Mouse (Mus musculus): Measurements from ENCODE around the gene Sardh. TPM values are rescaled to one million over a fixed set of nuclear protein-coding genes. Genes with fewer than 3 reads are reported as not detected.

The Sardh gene
- total and polyA plus RNA-seq, 3 experiments = 4.7 to 19.1 (median 6.5) TPM

GRCm38 (mm10) chr2:27262984-27263383 lies 14.8 kb upstream of the Sardh start:
- H3K79me2 ChIP-seq (replicated peaks; ENCODE audit: control insufficient read depth, insufficient read depth, low read length) = no peaks in the 10 kb centered on the region
- peaks cover 2% of the 10 kb centered on the region; the same call in 1 of the 2 replicates for H3K4me1 ChIP-seq (ENCODE audit: control insufficient read depth, insufficient read depth, low read length)
- no peak for TF ChIP-seq POLR2A (IDR thresholded peaks at IDR 0.05; ENCODE audit: insufficient read depth, low read depth, low read length)
- TF ChIP-seq EP300 (IDR thresholded peaks at IDR 0.05; ENCODE audit: insufficient read depth, low read depth, low read length) = no peak
- no peak for TF ChIP-seq CTCF (IDR thresholded peaks at IDR 0.05)
- H3K27me3 ChIP-seq (ENCODE audit: control insufficient read depth, insufficient read depth, low read length) = no peaks in the 10 kb centered on the region
- H3K9ac ChIP-seq (ENCODE audit: low read depth, low read length) = no peak overlapping the region
- intact Hi-C loops (cut with DNase I) = no loop called here
- 58% methylated on average over 4 of the region's 4 CpGs for WGBS
- no peaks in the 10 kb centered on the region for H3K36me3 ChIP-seq (ENCODE audit: control insufficient read depth, insufficient read depth, low read length)
- no peak for DNase-seq
- H3K4me3 ChIP-seq = no peak overlapping the region
- no peak overlapping the region for H3K27ac ChIP-seq

GRCm38 (mm10) chr2:27251434-27251833 lies 3.3 kb upstream of the Sardh start:
- no peaks in the 10 kb centered on the region for H3K27me3 ChIP-seq (ENCODE audit: control insufficient read depth, insufficient read depth, low read length)
- no peak overlapping the region for H3K9ac ChIP-seq (ENCODE audit: low read depth, low read length)
- TF ChIP-seq POLR2A (IDR thresholded peaks at IDR 0.05; ENCODE audit: insufficient read depth, low read depth, low read length) = no peak
- TF ChIP-seq CTCF (IDR thresholded peaks at IDR 0.05) = peak; percentile 9; the same call in 1 of the 2 replicates
- no peak for DNase-seq
- no peaks in the 10 kb centered on the region for H3K36me3 ChIP-seq (ENCODE audit: control insufficient read depth, insufficient read depth, low read length)
- H3K79me2 ChIP-seq (replicated peaks; ENCODE audit: control insufficient read depth, insufficient read depth, low read length) = no peaks in the 10 kb centered on the region
- intact Hi-C loops (cut with DNase I) = no loop called here
- H3K27ac ChIP-seq = no peak overlapping the region
- H3K4me1 ChIP-seq (ENCODE audit: control insufficient read depth, insufficient read depth, low read length) = peaks cover 2% of the 10 kb centered on the region; the same call in 1 of the 2 replicates
- no peak overlapping the region for H3K4me3 ChIP-seq

- H3K79me2 ChIP-seq (replicated peaks; ENCODE audit: control insufficient read depth, insufficient read depth, low read length) = no peaks in the 10 kb centered on the region
- H3K4me3 ChIP-seq = no peak overlapping the region
- no peak for TF ChIP-seq POLR2A (IDR thresholded peaks at IDR 0.05; ENCODE audit: insufficient read depth, low read depth, low read length)
- TF ChIP-seq EP300 (IDR thresholded peaks at IDR 0.05; ENCODE audit: insufficient read depth, low read depth, low read length) = no peak
- no peak for TF ChIP-seq CTCF (IDR thresholded peaks at IDR 0.05)
- no peaks in the 10 kb centered on the region for H3K36me3 ChIP-seq (ENCODE audit: control insufficient read depth, insufficient read depth, low read length)
- WGBS = 6% methylated on average over 2 of the region's 2 CpGs
- H3K9ac ChIP-seq (ENCODE audit: low read depth, low read length) = no peak overlapping the region
- DNase-seq = no peak
- peaks cover 2% of the 10 kb centered on the region; the same call in 1 of the 2 replicates for H3K4me1 ChIP-seq (ENCODE audit: control insufficient read depth, insufficient read depth, low read length)
- no peak overlapping the region; the same call in 1 of the 2 replicates for H3K27ac ChIP-seq
- H3K27me3 ChIP-seq (ENCODE audit: control insufficient read depth, insufficient read depth, low read length) = no peaks in the 10 kb centered on the region
- intact Hi-C loops (cut with DNase I) = no loop called here
Observed at GRCm38 (mm10) chr2:27247487-27247863, 662 bp downstream of the Sardh start.

DNA sequence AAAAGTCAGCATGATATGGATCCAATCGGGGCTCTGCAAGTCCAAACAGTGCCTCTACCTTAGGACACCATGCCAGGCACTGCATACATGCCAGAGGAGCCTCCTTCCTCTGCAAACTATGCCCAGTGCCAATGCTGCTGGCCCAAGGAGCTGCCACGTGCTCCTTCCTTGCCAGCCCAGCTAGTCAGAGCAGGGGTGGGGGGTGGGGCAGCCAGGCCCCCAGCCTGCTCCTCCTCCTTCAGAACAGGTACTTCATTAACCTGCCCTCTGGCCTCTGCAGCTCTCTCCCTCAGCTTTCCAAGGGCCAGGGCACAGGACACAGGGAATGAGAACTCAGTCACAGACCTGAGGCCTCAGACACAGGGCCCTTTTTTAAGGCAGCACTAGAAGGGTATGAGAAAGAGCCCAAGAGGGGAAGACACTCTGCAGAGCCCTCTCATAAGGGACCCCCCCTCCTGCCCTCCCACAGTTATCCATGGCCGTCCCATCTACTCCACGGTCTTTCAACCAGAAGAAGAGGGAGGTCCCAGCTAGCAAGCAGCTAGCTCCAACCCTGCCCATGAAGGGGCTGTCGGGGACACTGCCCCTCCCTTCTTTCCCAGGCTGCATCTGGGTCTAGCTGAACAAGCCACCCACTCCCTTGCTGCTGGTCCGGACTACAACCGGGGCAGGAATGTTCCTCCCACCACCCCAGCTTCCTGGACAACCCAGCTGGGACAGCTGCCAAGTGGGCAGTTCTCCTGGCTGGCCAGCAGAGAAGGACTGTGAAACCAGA lies 1.2 kb downstream of the Sardh start:
- peaks cover 2% of the 10 kb centered on the region; the same call in 1 of the 2 replicates for H3K4me1 ChIP-seq (ENCODE audit: control insufficient read depth, insufficient read depth, low read length)
- DNase-seq = peak; percentile 90
- intact Hi-C loops (cut with DNase I) = no loop called here
- H3K27ac ChIP-seq = peak overlapping the region; percentile 51
- H3K36me3 ChIP-seq (ENCODE audit: control insufficient read depth, insufficient read depth, low read length) = no peaks in the 10 kb centered on the region
- peak; percentile 39; the same call in 1 of the 2 replicates for TF ChIP-seq POLR2A (IDR thresholded peaks at IDR 0.05; ENCODE audit: insufficient read depth, low read depth, low read length)
- peak; percentile 34 for TF ChIP-seq CTCF (IDR thresholded peaks at IDR 0.05)
- no peak for TF ChIP-seq EP300 (IDR thresholded peaks at IDR 0.05; ENCODE audit: insufficient read depth, low read depth, low read length)
- WGBS = 14% methylated on average over 7 of the region's 7 CpGs
- no peaks in the 10 kb centered on the region for H3K79me2 ChIP-seq (replicated peaks; ENCODE audit: control insufficient read depth, insufficient read depth, low read length)
- H3K27me3 ChIP-seq (ENCODE audit: control insufficient read depth, insufficient read depth, low read length) = no peaks in the 10 kb centered on the region
- peak overlapping the region; percentile 28; the same call in 1 of the 2 replicates for H3K4me3 ChIP-seq
- peak overlapping the region; percentile 22 for H3K9ac ChIP-seq (ENCODE audit: low read depth, low read length)

DNA sequence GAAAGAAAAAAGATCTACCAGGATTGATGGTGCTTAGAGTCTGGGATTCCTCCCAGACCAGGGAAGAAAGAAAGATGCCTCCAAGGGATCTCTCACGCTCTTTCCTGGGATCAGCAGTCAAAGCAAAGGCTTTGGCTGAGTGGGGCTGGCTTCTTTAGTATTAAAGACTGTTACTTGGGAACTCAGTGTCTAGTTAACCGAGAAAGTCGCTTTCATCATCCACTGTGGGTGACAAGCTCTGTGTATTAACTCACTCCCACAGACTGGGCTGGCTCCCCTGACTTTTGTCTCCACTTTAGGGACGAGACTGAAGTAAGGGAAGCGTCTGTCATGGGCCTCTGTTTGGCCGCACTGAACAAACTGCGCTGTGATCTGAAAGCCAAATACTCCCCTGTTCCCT lies 2.2 kb downstream of the Sardh start:
- Histone ChIP-seq H3K4me3 (no peak overlapping the region), H3K27ac (no peak overlapping the region), H3K79me2 (replicated peaks; ENCODE audit: control insufficient read depth, insufficient read depth, low read length) (no peaks in the 10 kb centered on the region), H3K27me3 (ENCODE audit: control insufficient read depth, insufficient read depth, low read length) (no peaks in the 10 kb centered on the region), H3K4me1 (ENCODE audit: control insufficient read depth, insufficient read depth, low read length) (peaks cover 2% of the 10 kb centered on the region; the same call in 1 of the 2 replicates), H3K36me3 (ENCODE audit: control insufficient read depth, insufficient read depth, low read length) (no peaks in the 10 kb centered on the region), H3K9ac (ENCODE audit: low read depth, low read length) (no peak overlapping the region)
- 78% methylated on average over 7 of the region's 7 CpGs for WGBS
- intact Hi-C loops (cut with DNase I) = no loop called here
- TF ChIP-seq CTCF (IDR thresholded peaks at IDR 0.05) (no peak), POLR2A (IDR thresholded peaks at IDR 0.05; ENCODE audit: insufficient read depth, low read depth, low read length) (no peak), EP300 (IDR thresholded peaks at IDR 0.05; ENCODE audit: insufficient read depth, low read depth, low read length) (no peak)
- DNase-seq = no peak

- TF ChIP-seq POLR2A (IDR thresholded peaks at IDR 0.05; ENCODE audit: insufficient read depth, low read depth, low read length) (no peak), CTCF (IDR thresholded peaks at IDR 0.05) (peak; percentile 100; the same call in 1 of the 2 replicates), EP300 (IDR thresholded peaks at IDR 0.05; ENCODE audit: insufficient read depth, low read depth, low read length) (peak; percentile 86; the same call in 1 of the 2 replicates)
- peak; percentile 64 to 79 for DNase-seq
- Histone ChIP-seq H3K4me3 (no peak overlapping the region), H3K27ac (no peak overlapping the region), H3K27me3 (ENCODE audit: control insufficient read depth, insufficient read depth, low read length) (no peaks in the 10 kb centered on the region), H3K9ac (ENCODE audit: low read depth, low read length) (no peak overlapping the region), H3K4me1 (ENCODE audit: control insufficient read depth, insufficient read depth, low read length) (peaks cover 8% of the 10 kb centered on the region), H3K79me2 (replicated peaks; ENCODE audit: control insufficient read depth, insufficient read depth, low read length) (no peaks in the 10 kb centered on the region), H3K36me3 (ENCODE audit: control insufficient read depth, insufficient read depth, low read length) (no peaks in the 10 kb centered on the region)
- intact Hi-C loops (cut with DNase I) = loop anchor here (1.0 to 10.0 kb wide), 6 partner anchors 111 to 590 kb away; partner anchors contain the start of genes Stkld1 and Surf4
- WGBS = 46% methylated on average over 4 of the region's 4 CpGs
Observed at GRCm38 (mm10) chr2:27237342-27237741, 10.8 kb downstream of the Sardh start.
